ENCODE assay signal across 25 mouse cellular contexts in genomic region chr3:16923234-16923914, GRCm38 (mm10).
DNase-seq lines count a peak whose midpoint lies in the region; ATAC-seq and TF ChIP-seq lines count a peak whose summit lies in the region.
"Had no signal": no experiment of that assay in that cellular context is flagged by ENCODE, and none has a peak within 500 bp of the region (broad histone marks: within the 10 kb centered on the region; RNA-seq: fewer than 3 reads in every experiment).

No protein-coding gene starts in this region.

- no peaks in the 10 kb centered on the region for H3K36me3 ChIP-seq in forebrain, embryonic 13.5 days (ENCODE audit: poor library complexity, severe bottlenecking)
- H3K36me3 ChIP-seq in forebrain, embryonic 10.5 days (replicated peaks): no peaks in the 10 kb centered on the region
- no peaks in the 10 kb centered on the region for H3K36me3 ChIP-seq in hindbrain, embryonic 13.5 days
- H3K36me3 ChIP-seq in hindbrain, postnatal 0 days (ENCODE audit: insufficient read depth, low read length): no peaks in the 10 kb centered on the region
- H3K36me3 ChIP-seq in hindbrain, embryonic 14.5 days (replicated peaks; ENCODE audit: control insufficient read depth, insufficient read depth): no peaks in the 10 kb centered on the region
- no peaks in the 10 kb centered on the region for H3K36me3 ChIP-seq in midbrain, embryonic 16.5 days (ENCODE audit: control insufficient read depth, insufficient read depth, low read length)
- H3K36me3 ChIP-seq: G1E; hindbrain, embryonic 15.5 days; intestine, embryonic 15.5 days; liver, embryonic 12.5 days had no signal

- no peak overlapping the region for H3K9ac ChIP-seq in forebrain, embryonic 13.5 days
- no peak overlapping the region for H3K9ac ChIP-seq in hindbrain, embryonic 13.5 days
- no peak overlapping the region for H3K9ac ChIP-seq in hindbrain, postnatal 0 days (replicated peaks; ENCODE audit: low read length)
- H3K9ac ChIP-seq in hindbrain, embryonic 14.5 days: no peak overlapping the region
- H3K9ac ChIP-seq in midbrain, embryonic 16.5 days (ENCODE audit: low read depth, low read length): no peak overlapping the region
- H3K9ac ChIP-seq: hindbrain, embryonic 15.5 days; intestine, embryonic 15.5 days; liver, embryonic 12.5 days; liver, postnatal 0 days had no signal

- no peak overlapping the region for H3K27ac ChIP-seq in forebrain, embryonic 13.5 days
- H3K27ac ChIP-seq in forebrain, embryonic 10.5 days: no peak overlapping the region
- H3K27ac ChIP-seq in hindbrain, embryonic 13.5 days: peak overlapping the region; percentile 76; the same call in 1 of the 2 replicates
- no peak overlapping the region for H3K27ac ChIP-seq in hindbrain, postnatal 0 days
- peak overlapping the region; percentile 6; the same call in 1 of the 2 replicates for H3K27ac ChIP-seq in hindbrain, embryonic 14.5 days
- peak overlapping the region; percentile 68 for H3K27ac ChIP-seq in midbrain, embryonic 16.5 days (ENCODE audit: low read length)
- H3K27ac ChIP-seq: hindbrain, embryonic 15.5 days; intestine, embryonic 15.5 days; kidney, postnatal 0 days; liver, embryonic 12.5 days had no signal

- no peaks in the 10 kb centered on the region for H3K9me3 ChIP-seq in forebrain, embryonic 13.5 days (replicated peaks)
- no peaks in the 10 kb centered on the region for H3K9me3 ChIP-seq in forebrain, embryonic 10.5 days
- no peaks in the 10 kb centered on the region for H3K9me3 ChIP-seq in hindbrain, embryonic 13.5 days
- no peaks in the 10 kb centered on the region for H3K9me3 ChIP-seq in hindbrain, postnatal 0 days (ENCODE audit: low read length)
- peaks cover under 1% of the 10 kb centered on the region; the same call in 1 of the 2 replicates for H3K9me3 ChIP-seq in hindbrain, embryonic 14.5 days (ENCODE audit: control insufficient read depth, low read length)
- no peaks in the 10 kb centered on the region for H3K9me3 ChIP-seq in midbrain, embryonic 16.5 days (replicated peaks; ENCODE audit: control insufficient read depth, low read length, poor library complexity, severe bottlenecking)
- H3K9me3 ChIP-seq: G1E; hindbrain, embryonic 15.5 days; intestine, embryonic 15.5 days; liver, embryonic 12.5 days had no signal

- H3K4me2 ChIP-seq in forebrain, embryonic 13.5 days: no peak overlapping the region
- no peak overlapping the region for H3K4me2 ChIP-seq in hindbrain, embryonic 13.5 days
- H3K4me2 ChIP-seq in hindbrain, postnatal 0 days (ENCODE audit: low read depth, low read length): no peak overlapping the region
- no peak overlapping the region for H3K4me2 ChIP-seq in hindbrain, embryonic 14.5 days (replicated peaks)
- H3K4me2 ChIP-seq in midbrain, embryonic 16.5 days (ENCODE audit: low read length): no peak overlapping the region
- H3K4me2 ChIP-seq: hindbrain, embryonic 15.5 days; intestine, embryonic 15.5 days; liver, embryonic 12.5 days had no signal

- H3K4me3 ChIP-seq in forebrain, embryonic 13.5 days: no peak overlapping the region
- no peak overlapping the region for H3K4me3 ChIP-seq in forebrain, embryonic 10.5 days
- H3K4me3 ChIP-seq in hindbrain, embryonic 13.5 days: no peak overlapping the region
- no peak overlapping the region for H3K4me3 ChIP-seq in hindbrain, postnatal 0 days (ENCODE audit: low read length)
- no peak overlapping the region for H3K4me3 ChIP-seq in hindbrain, embryonic 14.5 days (replicated peaks; ENCODE audit: low read length)
- no peak overlapping the region for H3K4me3 ChIP-seq in midbrain, embryonic 16.5 days (ENCODE audit: low read depth, low read length)
- H3K4me3 ChIP-seq: hindbrain, embryonic 15.5 days; intestine, embryonic 15.5 days; liver, embryonic 12.5 days had no signal

- H3K4me1 ChIP-seq in forebrain, embryonic 13.5 days: peaks cover 14% of the 10 kb centered on the region; the same call in 1 of the 2 replicates
- H3K4me1 ChIP-seq in forebrain, embryonic 10.5 days: peaks cover 9% of the 10 kb centered on the region
- H3K4me1 ChIP-seq in hindbrain, embryonic 13.5 days (replicated peaks): peaks cover 13% of the 10 kb centered on the region
- H3K4me1 ChIP-seq in hindbrain, postnatal 0 days (ENCODE audit: insufficient read depth, low read length): no peaks in the 10 kb centered on the region
- H3K4me1 ChIP-seq in hindbrain, embryonic 14.5 days (replicated peaks; ENCODE audit: control insufficient read depth, insufficient read depth, low read length): peaks cover 12% of the 10 kb centered on the region
- peaks cover 14% of the 10 kb centered on the region for H3K4me1 ChIP-seq in midbrain, embryonic 16.5 days (ENCODE audit: control insufficient read depth, insufficient read depth, low read length)
- H3K4me1 ChIP-seq: intestine, embryonic 15.5 days; liver, embryonic 12.5 days had no signal

- ATAC-seq in forebrain, embryonic 13.5 days: peak; percentile 48; the same call in 1 of the 2 replicates
- ATAC-seq in hindbrain, embryonic 13.5 days (ENCODE audit: low FRiP score): peak; percentile 41; the same call in 1 of the 2 replicates
- no peak for ATAC-seq in hindbrain, postnatal 0 days
- ATAC-seq in hindbrain, embryonic 14.5 days (ENCODE audit: low FRiP score): no peak
- peak; percentile 57 for ATAC-seq in midbrain, embryonic 16.5 days
- ATAC-seq: intestine, embryonic 15.5 days; liver, embryonic 12.5 days; liver, postnatal 0 days had no signal

- no peak for TF ChIP-seq CTCF in hindbrain, postnatal 0 days (IDR thresholded peaks at IDR 0.05; ENCODE audit: low read depth)

- H3K27me3 ChIP-seq in forebrain, embryonic 13.5 days: no peaks in the 10 kb centered on the region
- H3K27me3 ChIP-seq in forebrain, embryonic 10.5 days (ENCODE audit: poor library complexity, severe bottlenecking): no peaks in the 10 kb centered on the region
- H3K27me3 ChIP-seq in hindbrain, embryonic 13.5 days: no peaks in the 10 kb centered on the region
- no peaks in the 10 kb centered on the region for H3K27me3 ChIP-seq in hindbrain, postnatal 0 days (ENCODE audit: insufficient read depth, low read length)
- H3K27me3 ChIP-seq in hindbrain, embryonic 14.5 days (ENCODE audit: control insufficient read depth, insufficient read depth, low read length): no peaks in the 10 kb centered on the region
- H3K27me3 ChIP-seq in midbrain, embryonic 16.5 days (ENCODE audit: control insufficient read depth, insufficient read depth, low read depth, low read length): no peaks in the 10 kb centered on the region
- H3K27me3 ChIP-seq: hindbrain, embryonic 15.5 days; intestine, embryonic 15.5 days; liver, embryonic 12.5 days had no signal

- DNase-seq in forebrain, embryonic 10.5 days (ENCODE audit: extremely low spot score, low spot score): no peak
- DNase-seq in hindbrain, postnatal 0 days (ENCODE audit: low spot score): no peak
- no peak for DNase-seq in hindbrain, embryonic 14.5 days (ENCODE audit: low spot score)
- no peak for DNase-seq in layer of hippocampus, adult 8-10 months (ENCODE audit: low spot score in 2 of 2)
- DNase-seq: adrenal gland, postnatal 10 days; cerebellum, adult 11 months; cerebellum, adult 9-10 months; cerebellum, postnatal 36 days; heart, postnatal 14 days; kidney, adult 8-10 months; kidney, postnatal 4 days; layer of hippocampus, postnatal 36 days; left cerebral cortex, postnatal 4 days; liver, postnatal 0 days; lung, postnatal 36 days; thymus, adult 2 months; thymus, postnatal 36 days had no signal

Comparison
In these comparisons a context has a peak if more than half of its experiments do, and no peak if none do; other contexts are left out.
1. ATAC-seq: peak in forebrain, embryonic 13.5 days (single experiment), hindbrain, embryonic 13.5 days (single experiment) and midbrain, embryonic 16.5 days (single experiment); none in hindbrain, postnatal 0 days (single experiment) and hindbrain, embryonic 14.5 days (single experiment).
2. H3K27ac ChIP-seq: peak in hindbrain, embryonic 13.5 days (single experiment), hindbrain, embryonic 14.5 days (single experiment) and midbrain, embryonic 16.5 days (single experiment); none in forebrain, embryonic 13.5 days (single experiment), forebrain, embryonic 10.5 days (single experiment) and hindbrain, postnatal 0 days (single experiment).